Comparison of ENCODE assay signal across 8 mouse cellular contexts in genomic region chr11:87442643-87443372, GRCm38 (mm10). TPM values are rescaled to one million over a fixed set of nuclear protein-coding genes. Genes with fewer than 3 reads are reported as not detected.
DNase-seq lines count a peak whose midpoint lies in the region; ATAC-seq and TF ChIP-seq lines count a peak whose summit lies in the region.
"Not testable (repeated sequence)": the region's sequence is repeated elsewhere in the genome, so short reads cannot be mapped to it uniquely, and the experiment has no call there.

No protein-coding gene starts in this region.

- peak overlapping the region; percentile 23 for H3K9ac ChIP-seq in ES-Bruce4 (ENCODE audit: low read depth, poor library complexity, severe bottlenecking)
- H3K9ac ChIP-seq in forebrain, postnatal 0 days = peak overlapping the region; percentile 46
- peak overlapping the region; percentile 47 for H3K9ac ChIP-seq in neural tube, embryonic 15.5 days (replicated peaks)

- not testable (repeated sequence) for TF ChIP-seq POLR2A in ES-Bruce4 (IDR thresholded peaks at IDR 0.05; ENCODE audit: insufficient read depth, low read length); lung, adult 2 months (IDR thresholded peaks at IDR 0.05; ENCODE audit: borderline replicate concordance, extremely low read depth, low read depth, low read length)
- TF ChIP-seq POLR2A in cerebellum, adult 2 months (IDR thresholded peaks at IDR 0.05; ENCODE audit: borderline replicate concordance, insufficient read depth, low read length) = peak; percentile 38; the same call in 1 of the 2 replicates

- H3K4me1 ChIP-seq in ES-Bruce4 (ENCODE audit: control insufficient read depth, insufficient read depth, low read length); cerebellum, adult 2 months (ENCODE audit: control insufficient read depth, insufficient read depth, low read length); forebrain, postnatal 0 days (ENCODE audit: insufficient read depth); lung, adult 2 months (ENCODE audit: control insufficient read depth, insufficient read depth, low read length): not testable (repeated sequence)
- peaks cover 15% of the 10 kb centered on the region for H3K4me1 ChIP-seq in neural tube, embryonic 15.5 days

- H3K27me3 ChIP-seq in ES-Bruce4 (ENCODE audit: control insufficient read depth, insufficient read depth, low read length, poor library complexity, severe bottlenecking); cerebellum, adult 2 months (ENCODE audit: control insufficient read depth, insufficient read depth, low read length); forebrain, postnatal 0 days (ENCODE audit: insufficient read depth, low read length); neural tube, embryonic 15.5 days (replicated peaks): not testable (repeated sequence)

- H3K27ac ChIP-seq in ES-Bruce4 (ENCODE audit: insufficient read depth, low read length) = not testable (repeated sequence)
- peak overlapping the region; percentile 66 for H3K27ac ChIP-seq in cerebellum, adult 2 months (ENCODE audit: insufficient read depth, low read length)
- H3K27ac ChIP-seq in forebrain, postnatal 0 days (ENCODE audit: low read depth, low read length) = peak overlapping the region; percentile 71
- peak overlapping the region; percentile 90 for H3K27ac ChIP-seq in layer of hippocampus, adult 2 months
- H3K27ac ChIP-seq in neural tube, embryonic 15.5 days (replicated peaks) = peak overlapping the region; percentile 87

- not testable (repeated sequence) for H3K9me3 ChIP-seq in ES-Bruce4 (replicated peaks; ENCODE audit: control insufficient read depth, insufficient read depth, low read length, poor library complexity, severe bottlenecking); forebrain, postnatal 0 days (ENCODE audit: low read length); neural tube, embryonic 15.5 days (replicated peaks)

- not testable (repeated sequence) for TF ChIP-seq EP300 in ES-Bruce4 (IDR thresholded peaks at IDR 0.05; ENCODE audit: insufficient read depth, low read depth, low read length)

- H3K36me3 ChIP-seq in ES-Bruce4 (ENCODE audit: control insufficient read depth, insufficient read depth, low read length, poor library complexity, severe bottlenecking); forebrain, postnatal 0 days (ENCODE audit: insufficient read depth); neural tube, embryonic 15.5 days: not testable (repeated sequence)

- H3K4me3 ChIP-seq in ES-Bruce4 (ENCODE audit: low read depth, low read length) = peak overlapping the region; percentile 19; the same call in 1 of the 2 replicates
- H3K4me3 ChIP-seq in cerebellum, adult 2 months (replicated peaks; ENCODE audit: insufficient read depth, low read depth, low read length) = peak overlapping the region; percentile 53
- H3K4me3 ChIP-seq in forebrain, postnatal 0 days (ENCODE audit: low read depth, low read length) = peak overlapping the region; percentile 24
- peak overlapping the region; percentile 51 for H3K4me3 ChIP-seq in layer of hippocampus, adult 2 months
- peak overlapping the region; percentile 28 for H3K4me3 ChIP-seq in lung, adult 2 months (replicated peaks; ENCODE audit: extremely low read depth, low read depth, low read length)
- peak overlapping the region; percentile 38 for H3K4me3 ChIP-seq in neural tube, embryonic 15.5 days (replicated peaks)

- peak overlapping the region; percentile 49 for H3K4me2 ChIP-seq in forebrain, postnatal 0 days (ENCODE audit: low read depth)
- peak overlapping the region; percentile 65 for H3K4me2 ChIP-seq in neural tube, embryonic 15.5 days

- under 1% methylated on average over 32 of the region's 62 CpGs for WGBS in cerebellum, adult 2 months
- WGBS in forebrain, postnatal 0 days = under 1% methylated on average over 31 of the region's 62 CpGs
- under 1% methylated on average over 35 of the region's 62 CpGs for WGBS in lung, adult 2 months
- under 1% methylated on average over 32 of the region's 62 CpGs for WGBS in neural tube, embryonic 15.5 days

- peak; percentile 95 for ATAC-seq in forebrain, postnatal 0 days
- ATAC-seq in neural tube, embryonic 15.5 days (ENCODE audit: low FRiP score) = peak; percentile 99

- not testable (repeated sequence) for TF ChIP-seq CTCF in ES-Bruce4 (IDR thresholded peaks at IDR 0.05; ENCODE audit: low read depth, low read length); cerebellum, adult 2 months (IDR thresholded peaks at IDR 0.05; ENCODE audit: borderline replicate concordance, insufficient read depth, low read depth, low read length); forebrain, postnatal 0 days (IDR thresholded peaks at IDR 0.05; ENCODE audit: low read depth); lung, adult 2 months (IDR thresholded peaks at IDR 0.05; ENCODE audit: insufficient read depth, low read length)
- TF ChIP-seq CTCF in layer of hippocampus, adult 2 months (conservative IDR thresholded peaks at IDR 0.05) = peak; percentile 30

- intact Hi-C loops in heart, postnatal 36 days (cut with DNase I) = loop anchor here (2.0 to 5.0 kb wide), 2 partner anchors 16 to 149 kb away; partner anchors contain the start of gene Mtmr4

- DNase-seq in cerebellum, adult 2 months = peak; percentile 86 to 89
- peak; percentile 87 for DNase-seq in forebrain, postnatal 0 days
- DNase-seq in heart, postnatal 36 days = peak; percentile 78 to 83
- DNase-seq in layer of hippocampus, adult 2 months (ENCODE audit: low spot score in 2 of 2) = peak; percentile 69 to 78
- DNase-seq in lung, adult 2 months = peak; percentile 75
- DNase-seq in testis, postnatal 14 days (ENCODE audit: low spot score) = peak; percentile 83

RNA-seq across cellular contexts. Expression of gene Tex14, which starts 37.9 kb away (rescaled TPM):
- 15.9 and 17.9 TPM in 2 replicates for polyA plus RNA-seq in ES-Bruce4 (2011; ENCODE audit: insufficient read depth, insufficient read length, low read depth, missing spikeins)
- 0.87 and 0.98 TPM in 2 replicates for polyA plus RNA-seq in cerebellum, adult 2 months (2012; rRNA removed)
- total RNA-seq in forebrain, postnatal 0 days (2014; rRNA removed) = 0.23 and 0.81 TPM in 2 replicates
- polyA plus RNA-seq in forebrain, postnatal 0 days (2015; fragmentation: Nextera tagmentation; extraction: Ambion mirVana) = 0.03 and 0.23 TPM in 2 replicates
- total RNA-seq in heart, postnatal 36 days (2021) = under 1 TPM in 1 of 2 experiments, not detected in 1; 0.33 TPM
- under 1 TPM; 0.20 to 0.26 TPM for total RNA-seq in layer of hippocampus, adult 2 months (2021)
- polyA plus RNA-seq in lung, adult 2 months (2012; rRNA removed) = 0.39 and 0.45 TPM in 2 replicates
- 0.86 and 0.92 TPM in 2 replicates for polyA plus RNA-seq in neural tube, embryonic 15.5 days (2015; fragmentation: Nextera tagmentation; extraction: Ambion mirVana)

RNA-seq across cellular contexts. Expression of gene Rad51c, which starts 38.1 kb away (rescaled TPM):
- 30.9 and 31.0 TPM in 2 replicates for polyA plus RNA-seq in ES-Bruce4 (2011; ENCODE audit: insufficient read depth, insufficient read length, low read depth, missing spikeins)
- 4.5 and 4.7 TPM in 2 replicates for polyA plus RNA-seq in cerebellum, adult 2 months (2012; rRNA removed)
- total RNA-seq in forebrain, postnatal 0 days (2014; rRNA removed) = 1.9 and 4.0 TPM in 2 replicates
- polyA plus RNA-seq in forebrain, postnatal 0 days (2015; fragmentation: Nextera tagmentation; extraction: Ambion mirVana) = 1.9 and 2.6 TPM in 2 replicates
- 1 to 10 TPM; 1.1 to 1.3 TPM for total RNA-seq in heart, postnatal 36 days (2021)
- 1 to 10 TPM; 4.0 to 4.2 TPM for total RNA-seq in layer of hippocampus, adult 2 months (2021)
- 0.36 and 0.44 TPM in 2 replicates for polyA plus RNA-seq in lung, adult 2 months (2012; rRNA removed)
- polyA plus RNA-seq in neural tube, embryonic 15.5 days (2015; fragmentation: Nextera tagmentation; extraction: Ambion mirVana) = 4.0 and 5.7 TPM in 2 replicates
